Mouse (Mus musculus): ENCODE data around the gene Kmt2b.

- TF ChIP-seq POLR2A (IDR thresholded peaks at IDR 0.05; ENCODE audit: borderline replicate concordance, control insufficient read depth, low read depth, low read length) = no peak
- TF ChIP-seq CTCF (IDR thresholded peaks at IDR 0.05; ENCODE audit: control insufficient read depth, insufficient read depth, low read length) = no peak
These were observed 19.9 kb upstream of the Kmt2b start for GRCm38 (mm10) chr7:30608476-30608875.
